In genomic region chr16:24153943-24154342, GRCm38 (mm10) we compare ENCODE assay signal across 16 mouse cellular contexts.
DNase-seq lines count a peak whose midpoint lies in the region; ATAC-seq and TF ChIP-seq lines count a peak whose summit lies in the region.
"Had no signal": no experiment of that assay in that cellular context is flagged by ENCODE, and none has a peak within 500 bp of the region (broad histone marks: within the 10 kb centered on the region; RNA-seq: fewer than 3 reads in every experiment).

No protein-coding gene starts in this region.

- H3K9me3 ChIP-seq in lung, embryonic 14.5 days (ENCODE audit: low read depth, low read length) = no peaks in the 10 kb centered on the region
- no peaks in the 10 kb centered on the region for H3K9me3 ChIP-seq in embryonic facial prominence, embryonic 14.5 days (ENCODE audit: control insufficient read depth, low read length)
- no peaks in the 10 kb centered on the region for H3K9me3 ChIP-seq in forebrain, postnatal 0 days (ENCODE audit: low read length)
- H3K9me3 ChIP-seq: hindbrain, embryonic 15.5 days had no signal

- no peak overlapping the region for H3K4me3 ChIP-seq in lung, embryonic 14.5 days (ENCODE audit: low read depth, low read length)
- no peak overlapping the region for H3K4me3 ChIP-seq in lung, adult 2 months (replicated peaks; ENCODE audit: extremely low read depth, low read depth, low read length)
- H3K4me3 ChIP-seq in embryonic facial prominence, embryonic 14.5 days (ENCODE audit: low read depth, low read length) = no peak overlapping the region
- no peak overlapping the region for H3K4me3 ChIP-seq in forebrain, postnatal 0 days (ENCODE audit: low read depth, low read length)
- H3K4me3 ChIP-seq: hindbrain, embryonic 15.5 days had no signal

- no peak for ATAC-seq in lung, embryonic 14.5 days (ENCODE audit: insufficient read depth)
- peak; percentile 41; the same call in 1 of the 2 replicates for ATAC-seq in embryonic facial prominence, embryonic 14.5 days (ENCODE audit: low read depth)
- ATAC-seq in forebrain, postnatal 0 days = no peak
- ATAC-seq: midbrain, embryonic 16.5 days had no signal

- 24% methylated on average over 1 of the region's 1 CpGs for WGBS in lung, embryonic 14.5 days
- WGBS in lung, adult 2 months = 37% methylated on average over 1 of the region's 1 CpGs
- 17% methylated on average over 1 of the region's 1 CpGs for WGBS in embryonic facial prominence, embryonic 14.5 days
- WGBS in forebrain, postnatal 0 days = 51% methylated on average over 1 of the region's 1 CpGs

- no peaks in the 10 kb centered on the region for H3K36me3 ChIP-seq in lung, embryonic 14.5 days (ENCODE audit: insufficient read depth)
- H3K36me3 ChIP-seq in embryonic facial prominence, embryonic 14.5 days (ENCODE audit: control insufficient read depth, insufficient read depth, low read length) = no peaks in the 10 kb centered on the region
- no peaks in the 10 kb centered on the region for H3K36me3 ChIP-seq in forebrain, postnatal 0 days (ENCODE audit: insufficient read depth)
- H3K36me3 ChIP-seq: hindbrain, embryonic 15.5 days had no signal

- H3K4me1 ChIP-seq in lung, embryonic 14.5 days (ENCODE audit: insufficient read depth) = no peaks in the 10 kb centered on the region
- H3K4me1 ChIP-seq in lung, adult 2 months (ENCODE audit: control insufficient read depth, insufficient read depth, low read length) = no peaks in the 10 kb centered on the region
- no peaks in the 10 kb centered on the region; the same call in 1 of the 2 replicates for H3K4me1 ChIP-seq in embryonic facial prominence, embryonic 14.5 days (ENCODE audit: control insufficient read depth, insufficient read depth, low read length)
- H3K4me1 ChIP-seq in forebrain, postnatal 0 days (ENCODE audit: insufficient read depth) = no peaks in the 10 kb centered on the region
- H3K4me1 ChIP-seq: hindbrain, embryonic 15.5 days had no signal

- DNase-seq in lung, embryonic 14.5 days = peak; percentile 16
- no peak for DNase-seq in lung, adult 2 months
- DNase-seq in embryonic facial prominence, embryonic 14.5 days (ENCODE audit: low spot score) = peak; percentile 68
- DNase-seq in mesoderm, embryonic 11.5 days (ENCODE audit: low read depth, low spot score) = peak; percentile 43
- no peak for DNase-seq in layer of hippocampus, postnatal 14 days (ENCODE audit: low spot score in 2 of 2)
- no peak for DNase-seq in cerebellum, adult 11-12 months
- no peak for DNase-seq in forebrain, postnatal 0 days
- DNase-seq in lung, postnatal 25 days (ENCODE audit: low spot score) = no peak
- DNase-seq: cerebellum, adult 9-10 months; kidney, adult 9 months; layer of hippocampus, adult 9-11 months; left cerebral cortex, postnatal 4 days; lung, postnatal 36 days had no signal

- no peak overlapping the region for H3K27ac ChIP-seq in lung, embryonic 14.5 days (ENCODE audit: low read depth)
- H3K27ac ChIP-seq in embryonic facial prominence, embryonic 14.5 days (replicated peaks; ENCODE audit: low read depth, low read length) = no peak overlapping the region
- H3K27ac ChIP-seq in forebrain, postnatal 0 days (ENCODE audit: low read depth, low read length) = no peak overlapping the region
- H3K27ac ChIP-seq: hindbrain, embryonic 15.5 days had no signal

- H3K27me3 ChIP-seq in lung, embryonic 14.5 days (ENCODE audit: insufficient read depth, low read length) = no peaks in the 10 kb centered on the region
- no peaks in the 10 kb centered on the region for H3K27me3 ChIP-seq in embryonic facial prominence, embryonic 14.5 days (replicated peaks; ENCODE audit: control insufficient read depth, insufficient read depth, low read length)
- H3K27me3 ChIP-seq in forebrain, postnatal 0 days (ENCODE audit: insufficient read depth, low read length) = no peaks in the 10 kb centered on the region
- H3K27me3 ChIP-seq: hindbrain, embryonic 15.5 days had no signal

- H3K9ac ChIP-seq in lung, embryonic 14.5 days = no peak overlapping the region
- H3K9ac ChIP-seq in embryonic facial prominence, embryonic 14.5 days (ENCODE audit: low read depth, low read length) = no peak overlapping the region
- H3K9ac ChIP-seq in forebrain, postnatal 0 days = no peak overlapping the region
- H3K9ac ChIP-seq: hindbrain, embryonic 15.5 days had no signal

- no peak for TF ChIP-seq CTCF in lung, embryonic 14.5 days (IDR thresholded peaks at IDR 0.05; ENCODE audit: low read depth)
- TF ChIP-seq CTCF in lung, adult 2 months (IDR thresholded peaks at IDR 0.05; ENCODE audit: insufficient read depth, low read length) = no peak
- TF ChIP-seq CTCF in forebrain, postnatal 0 days (IDR thresholded peaks at IDR 0.05; ENCODE audit: low read depth) = no peak

- H3K4me2 ChIP-seq in lung, embryonic 14.5 days = no peak overlapping the region
- H3K4me2 ChIP-seq in embryonic facial prominence, embryonic 14.5 days (ENCODE audit: low read depth, low read length) = no peak overlapping the region
- H3K4me2 ChIP-seq in forebrain, postnatal 0 days (ENCODE audit: low read depth) = no peak overlapping the region
- H3K4me2 ChIP-seq: heart, embryonic 11.5 days; hindbrain, embryonic 15.5 days had no signal

- TF ChIP-seq POLR2A in lung, adult 2 months (IDR thresholded peaks at IDR 0.05; ENCODE audit: borderline replicate concordance, extremely low read depth, low read depth, low read length) = no peak

Comparison
In these comparisons a context has a peak if more than half of its experiments do, and no peak if none do; other contexts are left out.
1. DNase-seq: peak in lung, embryonic 14.5 days (single experiment), embryonic facial prominence, embryonic 14.5 days (single experiment) and mesoderm, embryonic 11.5 days (single experiment); none in lung, adult 2 months (single experiment), layer of hippocampus, postnatal 14 days (0 of 2), cerebellum, adult 11-12 months (single experiment), forebrain, postnatal 0 days (single experiment) and lung, postnatal 25 days (single experiment).